Mouse (Mus musculus) spleen, postnatal 4 days (tissue): ENCODE results near the gene Plxna1.

ENCODE experiments used
- DNase-seq, 2 experiments: peaks; one replicate each; pipeline ENCODE4 v3.0.0; 2022; ENCODE audit warnings: low spot score in 2 of 2

Gene Plxna1

DNA sequence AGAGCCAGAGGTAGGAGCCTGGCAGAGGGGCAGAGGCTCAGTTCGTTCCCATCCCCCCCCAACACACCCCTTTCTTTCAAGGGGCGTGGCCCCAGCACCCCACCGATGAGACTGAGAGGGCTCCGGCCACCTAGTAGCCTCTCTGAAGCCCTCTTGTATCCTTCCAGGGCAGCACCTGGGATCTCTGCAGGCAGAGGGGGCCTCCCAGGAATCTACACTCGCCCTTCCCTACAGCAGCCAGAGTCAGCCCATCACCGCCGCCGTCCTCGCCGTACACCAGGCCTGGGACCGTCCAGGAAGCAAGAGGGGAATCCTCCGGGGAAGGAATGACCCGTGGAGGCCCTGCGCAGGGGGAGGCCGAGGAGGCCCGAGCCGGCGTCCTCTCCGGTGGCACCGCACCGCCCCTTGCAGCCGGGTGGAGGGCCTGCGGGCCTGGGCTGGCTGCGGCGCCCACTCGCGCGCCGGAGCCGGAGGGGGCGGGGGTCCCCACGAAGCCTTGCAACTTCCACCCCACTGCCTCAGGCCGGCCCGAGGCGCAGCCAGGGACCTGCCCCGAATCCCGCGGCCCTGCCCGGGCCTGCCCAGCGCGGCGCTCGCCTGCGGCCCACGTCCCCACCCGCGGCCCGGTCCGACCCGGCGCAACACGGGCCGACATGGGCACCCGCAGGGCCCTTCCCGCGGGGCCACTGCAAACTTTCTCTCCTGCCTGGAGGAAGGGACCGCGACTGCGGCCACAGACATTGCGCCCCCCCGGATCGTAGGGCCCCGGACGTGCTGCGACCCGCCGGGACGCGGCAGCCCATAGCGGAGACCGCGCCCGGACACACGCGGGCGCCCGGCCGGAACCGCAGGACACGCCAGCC is 771 bp downstream of the Plxna1 start:
- DNase-seq = peak; percentile 37 to 73

GRCm38 (mm10) chr6:89360709-89361417 is 1.6 kb downstream of the Plxna1 start:
- no peak for DNase-seq

DNA sequence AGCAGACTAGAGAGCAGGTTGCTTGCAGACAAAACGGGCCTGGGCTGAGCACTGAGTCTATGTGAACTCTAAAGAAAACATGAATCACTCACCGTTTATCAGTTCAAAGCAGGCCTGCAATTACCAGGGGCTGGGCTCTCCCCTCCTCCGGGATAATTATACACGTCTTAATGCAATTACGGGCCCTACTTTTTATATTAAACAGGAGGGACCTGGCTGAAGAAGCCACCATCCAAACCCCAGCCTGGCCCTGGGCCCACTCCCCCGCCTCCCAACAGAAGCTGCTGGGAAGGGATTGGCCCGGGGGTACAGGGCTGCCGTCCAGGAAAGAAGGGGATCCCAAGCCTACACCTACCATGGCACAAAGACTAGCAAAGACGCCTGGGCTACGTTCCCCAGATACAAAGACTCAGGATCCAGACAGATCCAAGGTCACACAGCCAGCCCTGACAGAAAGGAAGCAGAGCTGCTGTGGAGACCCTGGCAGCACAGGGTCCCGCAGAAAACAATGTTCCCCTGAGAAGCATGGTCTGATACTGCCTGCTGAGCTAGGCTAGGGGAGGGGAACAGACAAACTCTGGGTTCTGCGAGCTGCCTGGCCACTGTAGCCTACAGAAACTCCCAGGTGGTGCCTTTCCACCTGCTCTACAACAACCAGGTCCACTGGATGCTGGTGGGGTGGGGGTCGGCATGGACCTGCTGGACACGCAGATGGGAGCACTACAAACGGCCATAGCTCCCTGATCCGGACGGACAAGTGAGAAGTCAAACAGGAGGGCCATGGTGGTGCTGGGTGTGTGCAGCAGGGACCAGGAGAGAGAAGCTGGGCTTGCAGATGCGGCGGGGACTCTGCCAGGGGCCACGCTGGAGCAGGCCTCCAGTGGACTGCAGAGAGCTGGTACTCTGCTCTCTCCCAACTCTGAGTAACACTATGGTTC is 2.4 kb downstream of the Plxna1 start:
- DNase-seq = no peak

GRCm38 (mm10) chr6:89359192-89359591 is 3.2 kb downstream of the Plxna1 start:
- no peak for DNase-seq

GRCm38 (mm10) chr6:89355661-89356060 is 6.8 kb downstream of the Plxna1 start:
- no peak for DNase-seq

GRCm38 (mm10) chr6:89354726-89355125 is 7.7 kb downstream of the Plxna1 start:
- DNase-seq = no peak

DNA sequence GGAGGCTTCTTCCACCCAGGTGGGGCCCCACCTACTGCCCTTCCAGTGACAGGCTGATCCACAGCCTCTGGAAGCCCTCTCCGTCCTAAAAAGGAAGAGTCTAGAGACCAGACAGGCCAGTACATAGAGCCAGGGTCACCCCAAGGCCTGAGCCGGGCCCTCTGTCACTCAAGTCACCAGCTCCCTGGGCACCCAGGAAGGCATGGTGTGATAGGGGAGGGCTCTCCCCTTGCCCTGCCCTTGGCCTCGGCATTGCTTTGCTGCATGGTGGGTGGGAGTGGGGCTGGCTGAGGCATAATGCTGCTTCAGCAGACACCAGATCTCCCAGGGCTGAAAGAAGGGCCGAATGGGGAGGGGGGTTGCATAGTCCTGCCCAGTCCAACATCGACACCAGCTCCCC is 8.3 kb downstream of the Plxna1 start:
- no peak for DNase-seq

DNA sequence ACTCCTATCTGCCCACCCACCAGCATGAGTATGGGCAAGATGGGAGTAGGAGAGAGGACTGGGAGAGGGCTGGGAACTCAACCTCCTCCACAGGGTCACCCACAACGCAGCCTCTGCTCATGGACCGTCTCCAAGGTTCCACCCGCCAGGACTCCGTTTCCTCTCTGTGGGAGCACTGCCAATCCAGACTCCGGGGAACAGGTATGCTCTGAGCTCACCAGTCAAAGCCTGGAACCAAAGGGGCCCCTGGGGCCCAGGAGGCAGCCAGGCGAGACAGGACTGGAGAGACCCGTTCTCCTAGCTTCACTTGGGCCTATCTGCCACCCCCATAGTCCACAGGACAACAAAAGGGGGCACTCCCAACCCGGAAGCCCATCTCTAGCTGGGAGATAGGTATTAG is 9.3 kb downstream of the Plxna1 start:
- DNase-seq = no peak

- DNase-seq = no peak
Measured at GRCm38 (mm10) chr6:89351441-89352137, 10.8 kb downstream of the Plxna1 start.

- DNase-seq = no peak
Measured at GRCm38 (mm10) chr6:89350520-89350919, 11.9 kb downstream of the Plxna1 start.

DNA sequence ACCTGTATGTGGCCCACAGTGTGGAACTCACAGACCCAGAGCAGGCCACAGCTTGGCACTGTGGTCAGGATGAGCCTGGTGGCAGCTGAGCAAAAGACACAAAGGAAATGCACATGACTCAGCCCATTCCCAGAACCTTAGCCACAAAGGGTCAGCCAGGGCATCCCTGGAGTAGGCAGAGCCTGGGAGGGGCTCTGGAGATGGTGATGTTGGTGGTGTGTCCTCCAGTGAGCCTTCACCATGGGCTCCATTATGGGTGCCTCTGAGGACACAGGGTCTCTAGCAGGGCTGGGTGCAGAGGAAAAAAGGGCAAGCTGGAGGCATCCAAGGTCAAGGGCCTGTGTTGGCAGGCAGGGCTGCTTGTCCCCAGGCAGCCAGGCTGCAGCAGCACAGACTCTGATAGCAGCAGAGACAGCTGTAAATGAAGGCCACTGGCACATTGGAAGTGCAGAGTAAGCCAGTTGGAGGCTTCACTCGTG is 12.3 kb downstream of the Plxna1 start:
- no peak for DNase-seq

DNA sequence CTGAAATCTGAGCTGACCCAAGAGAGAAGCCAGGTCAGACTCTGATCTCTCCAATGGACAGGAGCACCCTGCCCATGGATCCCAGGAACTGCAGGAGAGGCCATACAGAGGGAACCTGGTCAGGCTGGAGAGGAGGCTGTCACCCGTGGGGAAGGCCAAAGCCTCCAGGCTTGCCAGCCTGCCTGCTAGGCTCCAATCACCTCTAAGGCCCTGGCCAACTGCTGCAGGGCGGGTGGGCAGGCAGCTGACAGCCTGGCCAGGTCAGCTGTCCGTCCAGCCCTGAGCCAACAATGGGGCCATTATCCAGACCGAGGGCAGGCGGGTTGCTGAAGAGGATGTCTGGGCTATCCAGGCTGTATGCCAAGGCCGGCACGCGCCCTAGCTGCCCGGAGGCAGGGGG is 14.1 kb downstream of the Plxna1 start:
- no peak for DNase-seq

DNA sequence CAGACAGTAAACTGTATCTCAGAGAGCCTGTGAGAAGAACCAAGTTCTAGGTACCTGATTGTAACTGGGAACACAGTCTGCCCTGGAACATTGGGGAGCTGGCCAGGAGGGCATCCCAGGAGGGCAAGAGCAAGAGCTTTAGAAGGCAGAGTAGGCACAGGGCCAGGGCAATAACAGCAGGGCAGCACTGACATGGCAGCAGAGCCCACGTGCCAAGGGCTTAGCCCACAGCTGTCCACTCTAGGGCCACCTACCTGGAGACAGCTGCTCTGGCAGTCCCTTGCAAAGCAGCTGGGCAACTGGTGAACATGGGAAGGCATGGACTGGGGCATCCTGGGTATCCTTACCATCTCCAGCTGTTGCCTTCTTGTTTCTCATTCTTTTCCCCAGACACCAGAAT is 14.6 kb downstream of the Plxna1 start:
- no peak for DNase-seq

- no peak for DNase-seq
Measured at GRCm38 (mm10) chr6:89345855-89346254, 16.6 kb downstream of the Plxna1 start.

DNA sequence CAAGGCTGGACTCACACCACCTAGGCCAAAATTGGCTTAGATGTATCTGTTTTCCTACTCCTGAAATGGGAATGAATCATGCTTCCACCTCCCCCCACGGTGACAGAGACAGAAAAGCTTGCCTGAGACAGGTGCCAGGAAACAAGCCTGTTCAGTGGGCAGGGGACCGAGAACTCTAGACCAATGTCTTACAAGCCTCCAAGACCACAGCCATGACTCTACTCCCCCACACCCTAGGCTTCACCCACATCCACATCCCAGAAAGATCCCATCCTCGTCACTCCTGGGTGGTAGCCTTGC is 17.0 kb downstream of the Plxna1 start:
- no peak for DNase-seq

- DNase-seq = peak in 1 of 2 experiments; percentile 41
Measured at GRCm38 (mm10) chr6:89344613-89345485, 17.6 kb downstream of the Plxna1 start.

GRCm38 (mm10) chr6:89341981-89342380 is 20.4 kb downstream of the Plxna1 start:
- no peak for DNase-seq

GRCm38 (mm10) chr6:89339447-89339846 is 23.0 kb downstream of the Plxna1 start:
- no peak for DNase-seq

GRCm38 (mm10) chr6:89338733-89339132 is 23.7 kb downstream of the Plxna1 start:
- no peak for DNase-seq

GRCm38 (mm10) chr6:89337574-89337973 is 24.8 kb downstream of the Plxna1 start:
- no peak for DNase-seq
